Mouse (Mus musculus): ENCODE measurements around the gene Spryd7.
A peak's percentile ranks its signal among the peaks of the same experiment; 100 is the strongest.

The Spryd7 gene

GRCm38 (mm10) chr14:61535811-61536210 lies 20.9 kb downstream of the Spryd7 start:
- no peak for DNase-seq

- DNase-seq, result no peak
Measured at GRCm38 (mm10) chr14:61530966-61531365, 25.7 kb downstream of the Spryd7 start.

DNA sequence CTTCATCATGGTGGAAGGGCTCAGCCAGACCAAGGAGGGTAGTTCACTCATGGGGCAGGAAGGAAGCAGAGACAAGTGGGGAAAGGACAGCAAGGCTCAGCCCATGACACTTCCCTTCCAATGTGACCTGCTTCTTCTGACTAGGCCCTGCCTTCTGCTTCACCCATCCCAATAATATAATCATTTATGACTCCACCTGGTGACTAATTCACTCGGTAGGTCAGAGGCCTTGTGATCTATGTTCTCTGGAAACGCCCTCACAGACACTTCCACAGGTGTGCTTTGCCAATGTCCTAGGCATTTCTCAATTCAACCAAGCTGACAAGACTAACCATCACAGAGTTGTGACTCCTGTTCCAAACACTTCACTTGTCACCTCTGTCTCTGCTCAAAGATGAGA lies 26.3 kb downstream of the Spryd7 start:
- DNase-seq, result no peak

DNA sequence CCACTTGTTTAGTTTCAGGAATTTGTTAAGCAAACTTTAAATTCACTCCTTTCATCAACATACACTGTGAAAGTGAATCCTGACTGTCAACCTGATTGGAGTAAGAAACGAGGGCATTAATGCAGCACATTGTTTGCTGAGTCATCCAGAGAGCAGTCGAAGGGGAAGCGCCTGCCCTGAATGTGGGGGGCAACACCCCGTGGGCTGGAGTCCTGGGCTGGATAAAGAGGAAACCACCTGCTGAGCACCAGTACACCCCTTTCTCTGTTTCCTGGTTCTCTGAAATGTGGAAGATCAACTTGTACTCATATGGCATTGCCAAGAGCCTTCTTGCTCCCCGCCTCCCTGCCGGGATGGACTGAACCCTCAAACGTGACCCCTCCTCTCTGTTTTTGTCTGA lies 27.2 kb downstream of the Spryd7 start:
- no peak for DNase-seq

DNA sequence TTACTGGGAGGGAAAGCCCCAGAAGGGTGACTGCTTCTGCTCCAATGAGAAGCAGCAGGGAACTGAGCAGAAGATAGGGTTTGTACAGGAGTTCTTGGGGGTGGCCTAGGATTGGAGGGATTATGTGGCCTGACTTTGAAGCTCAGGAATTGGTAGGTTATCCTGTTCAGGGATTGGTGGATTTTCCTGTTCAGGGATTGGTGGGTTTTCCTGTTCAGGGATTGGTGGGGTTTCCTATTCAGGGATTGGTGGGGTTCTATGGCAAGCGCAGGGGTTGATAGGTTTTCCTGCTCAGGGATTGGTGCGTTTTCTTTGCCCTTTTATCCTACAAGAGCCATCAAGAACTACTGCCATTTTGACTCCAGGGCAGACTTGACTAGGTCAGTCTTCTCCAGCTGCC lies 30.7 kb downstream of the Spryd7 start:
- no peak for DNase-seq

DNA sequence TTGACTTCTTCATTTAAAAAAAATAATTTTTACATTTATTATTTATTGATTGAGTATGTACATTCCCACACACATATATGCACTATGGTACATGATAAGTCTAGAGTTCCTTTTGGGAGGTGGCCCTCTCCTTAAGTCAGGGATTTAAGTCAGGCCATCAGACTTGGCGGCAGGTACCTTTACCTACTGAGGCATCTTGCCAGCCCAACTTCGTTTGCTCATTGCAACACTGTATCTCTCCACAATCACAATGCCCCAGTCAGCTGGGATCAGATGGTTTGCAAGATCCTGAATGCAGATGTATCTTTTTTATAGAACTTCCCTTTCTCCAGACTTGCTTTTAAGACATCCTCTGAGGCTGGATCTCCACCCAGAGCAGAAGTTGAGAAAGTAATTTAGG lies 32.9 kb downstream of the Spryd7 start:
- DNase-seq, result no peak

- no peak for DNase-seq
Measured at GRCm38 (mm10) chr14:61518659-61519480, 37.8 kb downstream of the Spryd7 start.

- no peak for DNase-seq
Measured at GRCm38 (mm10) chr14:61516471-61517426, 39.9 kb downstream of the Spryd7 start.

DNA sequence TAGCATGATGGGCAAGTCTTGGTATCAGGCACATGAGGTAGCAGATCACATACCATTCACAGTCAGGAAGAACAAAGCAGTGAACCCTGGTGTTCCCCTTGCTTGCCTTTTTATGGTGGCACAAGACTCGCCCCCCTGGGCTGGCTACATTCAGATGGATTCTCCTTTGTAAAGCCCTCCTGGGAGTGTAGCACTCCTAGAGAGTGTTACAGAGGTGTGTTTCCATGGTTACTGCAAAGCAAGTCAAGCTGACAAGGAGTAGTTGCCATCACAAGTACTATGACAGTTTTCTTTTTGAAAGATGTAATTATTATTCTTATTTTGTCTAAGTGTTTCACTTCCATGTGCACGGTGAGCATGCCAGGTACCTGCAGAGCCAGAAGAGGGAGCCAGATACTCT lies 45.2 kb downstream of the Spryd7 start:
- no peak for DNase-seq

GRCm38 (mm10) chr14:61497716-61498490 lies 58.8 kb downstream of the Spryd7 start:
- peak; percentile 85 for DNase-seq

GRCm38 (mm10) chr14:61493511-61494135 lies 63.1 kb downstream of the Spryd7 start:
- peak; percentile 29 for DNase-seq

Data from cerebellum, adult 9-10 months (tissue).